Mouse (Mus musculus) regulatory T cell (primary cell): ENCODE results near the gene Ptcd1.
"Not testable (repeated sequence)": the region's sequence is repeated elsewhere in the genome, so short reads cannot be mapped to it uniquely, and the experiment has no call there.

Source experiments
- in situ Hi-C: fragments of 300-600 bp; cut with MboI, MseI; formaldehyde crosslinking; loops from one replicate; pipeline ENCODE4 v1.15.1; 2025; ENCODE audit warnings: high pct_unique_total_duplicates

Ptcd1 gene

GRCm38 (mm10) chr5:145167306-145167661, 376 bp upstream of the Ptcd1 start:
- in situ Hi-C loops: no loop called here

DNA sequence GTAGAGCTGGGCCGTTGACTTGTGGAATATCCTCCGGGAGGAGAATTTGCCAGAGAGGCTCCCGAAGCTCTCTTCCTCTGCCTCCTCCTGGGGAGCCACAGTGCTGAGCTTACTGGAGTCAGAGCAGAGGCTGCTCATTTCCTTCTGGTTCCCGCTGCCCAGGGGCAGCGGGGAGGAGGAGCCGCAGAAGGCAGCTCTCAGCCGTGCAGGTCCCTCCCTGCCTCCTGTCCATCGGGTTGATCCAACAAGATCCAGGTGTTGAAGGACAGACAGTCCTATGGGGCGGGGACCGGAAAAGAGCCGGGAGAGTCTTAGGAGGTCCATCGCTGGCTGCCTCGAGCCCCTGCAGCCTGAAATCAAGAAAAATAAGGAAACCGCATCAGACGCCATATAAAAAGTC, 1.7 kb downstream of the Ptcd1 start:
- in situ Hi-C loops: no loop called here

- in situ Hi-C loops: no loop called here
Measured at GRCm38 (mm10) chr5:145164710-145165109, 2.2 kb downstream of the Ptcd1 start.

DNA sequence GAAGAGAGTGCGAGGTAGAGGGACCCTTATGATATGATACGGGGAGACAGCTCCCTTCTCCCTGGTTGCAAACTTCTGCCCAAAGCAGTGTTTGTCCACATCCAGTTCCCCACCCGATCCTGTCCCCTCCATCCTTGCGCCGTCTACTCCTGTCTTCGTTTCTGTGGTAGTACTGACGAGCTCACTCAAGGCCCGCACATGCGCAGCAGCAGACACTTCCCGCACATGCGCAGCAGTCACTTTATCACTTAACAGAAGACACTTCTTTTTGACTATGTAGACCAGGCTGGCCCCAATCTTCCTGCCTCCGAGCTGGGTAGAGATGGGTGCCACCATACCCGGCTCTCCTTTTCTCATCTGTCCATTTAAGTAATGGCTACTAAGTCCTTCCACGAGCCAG, 5.5 kb downstream of the Ptcd1 start:
- in situ Hi-C loops: no loop called here

- in situ Hi-C loops: no loop called here
Measured at GRCm38 (mm10) chr5:145152690-145153089, 14.2 kb downstream of the Ptcd1 start.

DNA sequence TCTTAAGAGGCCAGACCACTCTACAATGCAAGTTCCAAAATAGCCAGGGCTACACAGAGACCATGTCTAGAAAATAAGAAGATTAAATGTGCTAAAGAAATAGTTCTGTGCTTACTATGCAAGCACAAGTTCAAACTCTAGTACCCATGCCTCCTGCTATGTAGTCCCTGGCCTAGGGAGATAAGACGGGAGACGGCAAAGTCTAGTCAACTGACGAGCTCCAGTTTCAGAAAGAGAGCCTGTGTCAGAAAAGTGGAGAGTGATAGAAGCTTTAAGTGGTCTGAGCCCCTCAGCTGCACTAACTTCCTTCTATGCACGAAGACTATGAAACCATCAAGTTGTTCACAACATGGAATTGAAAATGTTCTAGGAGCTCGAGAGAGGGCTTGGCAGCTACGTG, 17.6 kb downstream of the Ptcd1 start:
- in situ Hi-C loops: no loop called here

DNA sequence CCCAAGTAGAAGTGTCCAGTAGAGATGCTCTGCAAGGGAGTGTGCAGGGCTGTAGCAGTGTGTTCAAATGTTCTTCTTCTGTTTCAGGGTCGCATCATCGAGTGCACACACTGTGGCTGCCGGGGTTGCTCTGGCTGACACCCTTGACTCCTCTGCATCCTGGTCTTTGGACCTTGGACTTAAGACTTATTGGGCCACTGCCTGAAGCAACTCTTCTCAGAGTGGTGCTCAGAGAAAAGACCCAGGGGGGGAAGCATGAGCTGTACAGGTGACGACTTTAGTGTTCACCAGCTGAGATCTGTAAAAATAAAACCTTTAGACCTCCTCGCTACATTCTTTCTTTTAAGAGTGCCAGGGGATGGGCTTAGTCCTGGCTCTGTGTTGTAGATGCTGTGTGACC, 19.2 kb downstream of the Ptcd1 start:
- in situ Hi-C loops: no loop called here

- in situ Hi-C loops: no loop called here
Measured at GRCm38 (mm10) chr5:145140611-145141010, 26.3 kb downstream of the Ptcd1 start.

DNA sequence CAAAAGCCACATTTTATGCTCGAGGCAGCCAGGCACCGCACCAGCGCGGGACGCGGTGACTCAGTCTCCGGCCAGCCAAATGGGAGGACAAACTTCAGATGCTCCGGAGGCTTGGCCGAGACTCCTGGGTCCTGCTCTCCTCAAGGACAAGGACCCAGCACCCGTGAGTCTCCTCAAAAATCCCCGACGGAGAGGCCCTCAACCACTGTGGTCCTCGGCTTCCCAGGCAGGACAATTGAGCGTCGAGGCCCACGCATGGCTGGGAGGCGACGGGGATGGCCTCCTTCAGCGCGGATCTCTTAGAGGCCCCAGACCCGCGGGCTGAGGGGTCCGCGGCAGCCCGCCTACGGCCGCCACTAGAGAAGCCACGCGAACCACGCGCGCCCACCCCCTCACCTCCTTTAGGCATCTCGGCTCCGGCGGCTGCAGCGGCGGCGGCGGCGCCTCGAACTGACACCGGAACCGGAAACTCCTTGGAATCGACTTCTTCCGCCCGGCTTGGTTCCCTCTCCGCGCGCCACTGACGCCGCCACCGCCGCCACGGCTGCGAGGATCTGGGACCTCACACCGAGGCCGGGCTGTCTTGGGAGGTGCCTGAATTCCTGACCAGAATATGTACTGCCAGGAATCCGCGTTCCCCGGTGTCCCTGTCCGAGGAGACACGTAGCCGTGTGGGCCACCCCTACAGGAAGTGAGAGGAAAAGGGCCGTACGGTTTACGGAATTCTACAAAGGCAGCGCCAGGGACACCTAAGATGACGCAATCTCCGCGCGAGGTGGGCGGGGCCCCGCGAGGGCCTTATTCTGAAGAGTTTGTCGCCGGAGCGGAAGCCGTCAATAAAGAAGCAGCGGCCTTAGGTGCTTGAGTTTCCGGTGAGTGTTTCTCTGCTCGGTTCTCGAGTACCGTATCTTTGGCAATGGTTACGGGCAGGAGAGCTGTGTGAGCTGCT, 27.1 kb downstream of the Ptcd1 start, which contains the start of the genes Pdap1 and Bud31:
TSS of gene Pdap1 (minus strand) at position 668 of the 949 bp plus-strand sequence.
TSS of gene Bud31 (plus strand) at position 792 of the 949 bp plus-strand sequence.
- in situ Hi-C loops: no loop called here

DNA sequence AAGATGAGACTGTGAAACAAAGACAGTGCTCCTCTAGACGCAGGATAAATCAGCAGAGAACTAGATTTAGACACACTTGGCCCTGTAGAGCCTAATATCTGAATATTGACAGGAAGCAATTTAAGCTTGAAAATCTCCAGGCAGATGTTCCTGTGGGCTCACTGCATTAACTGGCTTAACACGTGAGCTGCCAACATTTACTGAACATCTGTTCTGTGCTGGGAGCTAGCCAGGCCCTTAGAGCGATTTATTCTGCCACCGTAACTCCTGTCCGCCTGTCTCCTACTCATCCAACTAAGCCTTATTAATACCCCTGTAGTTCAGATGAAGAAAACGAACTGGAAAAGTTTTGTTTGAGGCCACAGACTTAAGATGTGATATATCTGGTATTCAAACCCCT, 28.1 kb downstream of the Ptcd1 start:
- in situ Hi-C loops: no loop called here

GRCm38 (mm10) chr5:145133275-145133674, 33.6 kb downstream of the Ptcd1 start:
- in situ Hi-C loops: not testable (repeated sequence)

DNA sequence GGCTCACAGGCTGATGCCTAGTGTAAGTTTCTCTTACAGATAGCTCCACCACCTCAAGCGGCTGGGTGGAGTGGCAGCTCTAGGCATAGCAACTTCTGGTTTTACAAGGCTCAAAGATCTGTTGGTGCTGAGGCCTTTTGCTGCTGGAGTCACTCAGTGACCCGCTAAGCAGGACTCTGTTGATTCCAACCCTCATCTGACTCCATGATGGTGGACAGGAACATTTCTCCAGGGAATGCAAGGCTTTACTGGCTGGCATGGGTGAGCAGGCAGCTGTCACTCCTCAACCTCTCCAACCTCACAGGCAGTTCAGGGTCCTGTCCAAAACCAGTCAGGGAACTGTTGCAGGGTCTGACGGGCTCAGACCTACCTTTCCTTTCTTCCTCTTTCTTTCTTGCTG, 35.9 kb downstream of the Ptcd1 start:
- in situ Hi-C loops: no loop called here

DNA sequence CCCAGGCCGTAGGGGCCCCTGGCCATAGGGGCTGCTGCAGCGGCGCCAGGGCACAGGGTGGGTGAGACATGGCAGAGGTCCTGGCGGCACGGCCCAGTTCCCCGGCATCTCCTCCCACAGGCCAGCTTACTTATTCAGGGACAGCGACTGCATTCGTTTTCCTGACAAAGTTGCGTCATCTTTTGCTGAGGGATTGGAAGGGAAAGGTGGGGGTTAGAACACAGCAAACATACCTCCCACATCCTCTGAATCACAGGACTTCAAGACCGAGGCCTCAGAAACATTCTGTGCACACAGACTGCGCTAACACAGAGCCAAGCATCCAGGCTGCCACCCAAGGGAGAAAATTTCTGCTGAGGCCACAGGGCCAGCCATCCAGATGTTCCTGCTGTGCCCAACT, 36.7 kb downstream of the Ptcd1 start:
- in situ Hi-C loops: no loop called here

DNA sequence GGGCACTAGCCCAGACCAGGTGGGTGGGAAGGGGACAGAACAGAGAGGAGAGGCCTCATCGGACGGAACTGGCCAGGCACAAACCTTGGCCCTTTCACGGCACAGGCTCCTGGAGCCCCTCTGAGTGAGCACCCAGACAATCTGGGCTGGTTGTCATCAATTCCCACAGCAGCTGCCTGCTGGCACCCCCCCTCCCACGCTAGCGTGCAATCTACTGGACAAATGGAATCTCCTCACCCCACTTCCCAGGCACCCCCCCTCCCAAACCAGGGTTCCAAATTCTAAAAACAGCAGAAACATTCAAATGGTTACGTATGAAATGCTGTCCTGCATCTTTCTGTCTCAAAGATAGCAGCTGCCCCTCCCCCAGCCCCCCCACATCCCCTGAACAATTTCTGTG, 37.1 kb downstream of the Ptcd1 start:
- in situ Hi-C loops: not testable (repeated sequence)

GRCm38 (mm10) chr5:145129124-145129523, 37.8 kb downstream of the Ptcd1 start:
- in situ Hi-C loops: no loop called here

DNA sequence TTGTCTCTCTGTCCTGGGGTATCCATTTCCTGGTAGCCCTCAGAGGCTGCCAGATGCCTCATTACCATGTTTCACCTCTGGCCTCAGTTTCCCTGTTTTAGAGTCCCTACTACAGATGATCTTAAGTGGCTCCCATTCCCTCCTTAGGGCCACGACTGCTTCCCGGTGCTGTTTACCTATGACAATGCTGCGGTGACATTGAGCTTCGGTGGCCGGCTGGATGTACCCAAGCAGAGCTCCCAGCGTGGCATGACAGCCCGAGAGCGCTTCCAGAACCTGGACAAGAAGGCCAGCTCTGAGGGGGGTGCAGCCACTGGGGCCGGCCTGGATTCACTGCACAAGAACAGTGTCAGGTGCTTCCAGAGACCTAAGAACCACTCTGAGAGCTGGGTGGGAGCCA, 40.3 kb downstream of the Ptcd1 start:
- in situ Hi-C loops: no loop called here

DNA sequence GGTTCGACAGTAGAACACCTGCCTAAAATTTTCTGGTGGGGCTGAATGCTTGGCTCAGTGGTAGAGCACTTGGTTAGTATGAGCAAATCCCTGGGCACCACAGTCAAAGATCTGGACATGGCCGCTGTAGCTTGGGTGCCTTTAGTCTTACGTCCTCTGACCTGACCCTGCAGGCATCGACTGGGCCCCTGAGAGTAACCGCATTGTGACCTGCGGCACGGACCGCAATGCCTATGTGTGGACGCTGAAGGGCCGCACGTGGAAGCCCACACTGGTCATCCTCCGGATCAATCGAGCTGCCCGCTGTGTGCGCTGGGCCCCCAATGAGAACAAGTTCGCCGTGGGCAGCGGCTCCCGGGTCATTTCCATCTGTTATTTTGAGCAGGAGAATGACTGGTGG, 43.5 kb downstream of the Ptcd1 start:
- in situ Hi-C loops: no loop called here

DNA sequence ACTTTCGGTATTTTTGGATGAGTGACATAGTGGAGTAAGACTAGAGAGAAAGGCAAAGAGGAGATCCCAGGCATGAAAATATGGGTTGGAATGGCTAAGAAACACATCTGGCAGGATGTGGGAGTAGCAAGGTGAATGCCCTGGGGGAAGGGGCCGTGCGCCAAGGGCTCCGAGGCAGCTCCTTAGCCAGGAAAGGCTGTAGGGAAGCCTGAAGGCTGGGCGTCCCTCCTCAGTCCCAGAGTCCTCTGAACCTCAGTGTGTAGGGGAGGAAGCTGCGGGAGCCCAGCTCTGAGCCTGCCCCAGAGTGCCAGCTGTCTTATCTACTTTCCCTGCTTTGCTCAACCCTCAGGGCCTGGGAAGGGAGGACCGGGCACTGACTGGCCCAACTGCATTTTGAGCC, 46.0 kb downstream of the Ptcd1 start:
- in situ Hi-C loops: no loop called here

DNA sequence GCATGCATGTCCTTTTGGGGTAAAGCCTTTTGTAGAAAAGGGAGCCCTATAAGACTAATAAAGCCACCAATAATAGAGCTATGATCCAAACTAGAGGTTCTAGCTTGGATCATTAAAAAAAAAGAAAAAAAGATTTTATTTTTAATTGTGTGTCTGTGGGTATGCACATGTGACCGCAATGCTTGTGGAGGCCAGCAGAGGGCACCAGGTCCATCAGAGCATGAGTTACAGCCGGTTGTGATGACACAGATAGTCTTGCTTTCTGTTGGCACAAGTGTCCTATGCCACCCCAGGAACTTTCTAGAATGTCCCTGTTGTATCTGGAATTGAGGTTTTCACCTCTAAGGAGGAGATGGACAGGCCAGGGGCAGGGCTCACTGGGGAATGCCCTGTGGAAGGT, 47.5 kb downstream of the Ptcd1 start:
- in situ Hi-C loops: no loop called here

- in situ Hi-C loops: no loop called here
Measured at GRCm38 (mm10) chr5:145118461-145118860, 48.4 kb downstream of the Ptcd1 start.

DNA sequence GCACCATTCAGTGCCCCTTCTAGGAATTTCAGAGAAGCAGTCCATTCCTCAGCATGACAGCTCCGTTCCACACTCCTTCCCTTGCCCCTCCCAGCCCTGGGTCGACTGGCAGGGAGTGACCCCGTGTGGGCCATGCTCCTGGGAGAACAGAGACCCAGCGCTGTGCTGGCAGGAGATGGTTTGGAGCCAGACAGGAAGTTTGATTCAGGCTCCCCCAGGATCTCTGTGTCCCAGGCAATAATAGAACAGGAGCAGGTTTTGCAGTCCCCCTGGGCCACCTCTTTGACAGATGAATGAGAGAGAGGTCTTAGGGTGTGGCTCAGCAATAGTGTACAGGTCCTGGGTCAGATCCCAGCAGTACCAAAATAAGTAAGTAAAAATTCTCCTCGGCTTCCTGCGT, 48.9 kb downstream of the Ptcd1 start:
- in situ Hi-C loops: no loop called here

GRCm38 (mm10) chr5:145116916-145117315, 50.0 kb downstream of the Ptcd1 start:
- in situ Hi-C loops: no loop called here

DNA sequence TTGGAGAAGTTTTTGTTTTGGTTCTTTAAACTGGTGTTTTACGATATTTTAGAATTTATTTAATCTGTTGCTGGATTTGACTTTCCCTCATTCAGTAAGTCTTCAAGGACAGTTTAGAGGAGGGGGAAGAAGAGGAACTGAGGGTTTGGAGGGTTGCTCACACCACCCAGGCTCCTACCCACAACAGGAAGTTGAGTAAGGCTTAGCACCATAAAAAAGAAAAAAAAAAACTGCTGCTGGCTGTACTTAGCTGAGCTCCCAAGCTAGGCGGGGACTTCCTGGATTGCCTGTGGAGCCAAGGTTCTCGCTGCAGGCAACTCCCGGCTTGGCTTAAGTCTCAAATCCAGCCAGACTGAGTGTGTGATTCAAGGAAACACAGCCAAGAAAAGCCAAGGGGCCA, 50.6 kb downstream of the Ptcd1 start:
- in situ Hi-C loops: no loop called here

DNA sequence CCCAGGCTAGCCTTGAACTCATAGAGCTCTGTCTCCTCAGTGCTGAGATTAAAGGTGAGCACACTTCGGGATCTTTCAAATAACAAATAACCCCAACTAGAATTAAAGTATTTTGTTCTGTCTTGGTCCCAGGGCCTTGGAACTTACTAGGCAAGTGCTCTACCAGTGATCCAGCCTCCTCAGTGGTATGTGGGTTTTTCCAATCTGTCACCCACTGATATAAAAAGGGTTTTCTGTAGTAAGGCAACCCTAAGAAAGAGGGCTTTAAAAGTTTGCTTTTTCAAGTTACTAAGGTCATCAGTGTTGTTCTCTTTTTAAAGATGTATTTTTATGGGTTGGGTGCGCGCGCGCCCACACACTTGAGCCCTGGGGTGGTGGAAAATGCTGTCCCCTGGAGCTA, 51.2 kb downstream of the Ptcd1 start:
- in situ Hi-C loops: no loop called here
